Mouse (Mus musculus): ENCODE results near the gene Mex3b.

Gene Mex3b

DNA sequence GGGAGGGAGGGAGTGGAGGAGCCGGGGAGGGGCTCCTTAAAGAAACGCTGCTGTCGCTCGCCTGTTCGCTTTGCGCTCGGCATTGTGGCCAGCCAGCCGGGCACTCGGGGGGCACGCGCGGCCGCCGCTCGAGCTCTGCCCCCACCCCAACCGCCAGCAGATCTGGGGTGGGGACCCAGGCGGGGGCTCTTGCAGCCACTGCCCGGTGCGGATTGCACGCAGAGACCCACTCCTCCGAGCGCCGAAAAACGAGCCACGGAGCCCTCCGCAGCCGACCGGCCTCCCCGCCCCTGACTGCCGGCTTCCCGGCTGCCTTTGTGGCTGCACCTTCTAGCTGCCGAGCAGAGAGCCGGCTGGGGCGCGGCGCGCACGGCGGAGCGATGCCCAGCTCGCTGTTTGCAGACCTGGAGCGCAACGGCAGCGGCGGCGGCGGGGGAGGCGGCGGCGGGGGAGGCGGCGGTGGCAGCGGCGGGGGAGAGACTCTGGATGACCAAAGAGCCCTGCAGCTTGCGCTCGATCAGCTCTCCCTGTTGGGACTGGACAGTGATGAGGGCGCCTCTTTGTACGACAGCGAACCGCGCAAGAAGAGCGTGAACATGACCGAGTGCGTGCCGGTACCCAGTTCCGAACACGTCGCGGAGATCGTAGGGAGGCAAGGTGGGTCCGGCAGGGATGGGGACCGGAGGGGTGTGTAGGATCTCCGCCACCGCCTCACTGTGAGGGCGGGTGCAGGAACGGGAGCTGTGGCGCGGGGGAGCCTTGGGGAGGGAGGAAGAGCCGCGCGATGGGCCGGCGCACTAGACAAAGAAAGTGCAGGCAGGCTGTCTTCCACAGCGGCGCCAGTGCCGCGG is at the start of gene Mex3b:
Gene Mex3b, plus strand, starts transcription at position 63 of the 851 bp plus-strand sequence.
- peak; percentile 54 for DNase-seq

DNA sequence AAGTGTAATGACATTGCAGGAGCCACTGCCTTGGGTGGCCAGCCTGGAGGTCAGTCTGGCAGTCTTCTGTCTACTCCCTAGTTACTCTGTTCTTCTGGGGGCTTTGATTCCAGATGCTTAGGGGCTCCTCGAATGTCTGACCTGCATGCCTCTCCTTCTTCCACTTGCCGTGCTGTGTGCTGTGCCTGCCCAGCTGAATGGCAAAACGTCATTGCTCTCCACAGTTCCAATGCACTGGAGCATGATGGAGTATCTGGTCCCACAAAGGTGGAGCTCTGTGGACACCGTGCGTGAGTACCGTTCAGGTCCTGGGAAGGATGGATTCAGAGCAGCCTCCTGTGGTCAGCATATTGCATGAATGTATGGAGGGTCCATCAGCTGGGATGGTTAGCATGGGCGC is 47.6 kb upstream of the Mex3b start:
- DNase-seq: no peak

GRCm38 (mm10) chr7:82820661-82821060 is 46.5 kb upstream of the Mex3b start:
- DNase-seq: no peak

DNA sequence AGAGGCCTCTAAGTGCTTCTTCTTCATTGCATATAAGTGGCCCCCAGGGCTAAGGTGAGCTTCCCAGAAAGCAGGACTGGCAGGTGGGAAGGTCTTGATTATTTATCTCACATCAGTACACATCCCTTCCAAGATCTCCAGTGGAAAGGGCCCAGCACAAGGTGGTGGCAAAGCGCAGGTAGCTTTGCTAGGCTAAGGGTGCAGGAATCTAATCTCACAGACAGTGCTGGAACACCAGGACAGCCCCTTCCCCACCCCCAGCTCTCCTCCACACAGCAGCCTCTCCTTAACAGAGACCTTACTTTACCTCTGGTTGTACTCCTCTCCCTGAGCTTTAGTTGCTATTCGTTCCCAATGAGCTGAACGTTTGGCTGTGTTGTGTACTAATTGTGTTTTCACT is 45.6 kb upstream of the Mex3b start:
- DNase-seq: no peak

- no peak for DNase-seq
These were observed 44.6 kb upstream of the Mex3b start for GRCm38 (mm10) chr7:82822528-82822927.

DNA sequence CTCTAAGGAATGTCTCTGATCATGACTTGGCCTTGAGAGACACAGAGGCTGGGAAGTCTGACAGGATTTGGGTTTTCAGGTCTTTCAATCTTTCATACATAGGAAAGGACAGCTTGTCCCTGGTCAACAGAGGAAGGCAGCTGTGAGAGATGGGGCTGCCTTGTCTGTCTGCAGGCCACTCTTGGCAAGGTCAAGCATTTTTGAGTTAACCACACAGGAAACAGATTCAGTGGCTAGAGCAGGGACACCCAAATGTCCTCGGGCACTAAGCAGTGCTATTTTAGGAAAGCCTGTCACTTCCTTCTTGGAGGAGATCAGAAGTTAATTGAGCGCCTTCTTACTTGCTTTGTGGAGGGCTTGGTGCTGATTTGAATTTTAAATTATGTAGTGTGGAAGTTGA is 38.9 kb upstream of the Mex3b start:
- DNase-seq: no peak

DNA sequence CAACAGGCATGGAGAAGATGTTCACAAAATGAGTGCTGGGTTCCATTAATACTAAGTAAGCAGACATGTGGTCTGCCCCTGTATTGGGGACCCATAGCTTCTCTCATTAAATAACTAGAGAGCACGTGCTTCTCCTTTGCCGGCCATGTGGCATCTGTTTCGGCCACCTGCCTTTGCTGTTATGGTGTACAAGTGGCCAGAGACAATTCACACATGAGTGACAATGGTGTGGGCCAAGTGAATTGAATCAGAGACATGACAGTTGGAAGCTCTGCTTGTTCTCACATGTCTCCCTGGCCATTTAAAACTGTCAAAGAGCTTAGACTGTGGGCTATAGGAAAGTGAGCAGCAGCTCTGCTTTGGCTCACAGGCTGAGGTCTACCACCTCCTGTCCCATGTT is 37.6 kb upstream of the Mex3b start:
- DNase-seq: no peak

DNA sequence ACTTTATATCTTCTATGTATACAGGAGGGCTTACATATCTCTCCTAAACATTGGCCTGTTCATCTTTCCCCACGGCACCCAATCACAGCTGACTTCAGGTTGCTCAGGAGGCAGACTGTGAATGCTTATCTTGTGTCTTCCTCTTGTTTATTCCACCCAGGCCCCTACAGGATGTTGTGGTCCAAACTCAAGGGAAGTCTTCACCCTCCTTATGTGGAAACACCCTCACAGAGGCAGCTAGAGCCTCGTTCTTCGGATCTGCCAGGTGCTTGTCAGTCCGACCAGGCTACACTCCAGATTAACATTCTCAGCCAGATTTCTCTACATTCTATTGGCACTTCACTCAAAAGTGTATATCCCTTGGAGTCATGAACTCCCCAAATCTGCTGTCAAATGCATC is 32.7 kb upstream of the Mex3b start:
- no peak for DNase-seq

DNA sequence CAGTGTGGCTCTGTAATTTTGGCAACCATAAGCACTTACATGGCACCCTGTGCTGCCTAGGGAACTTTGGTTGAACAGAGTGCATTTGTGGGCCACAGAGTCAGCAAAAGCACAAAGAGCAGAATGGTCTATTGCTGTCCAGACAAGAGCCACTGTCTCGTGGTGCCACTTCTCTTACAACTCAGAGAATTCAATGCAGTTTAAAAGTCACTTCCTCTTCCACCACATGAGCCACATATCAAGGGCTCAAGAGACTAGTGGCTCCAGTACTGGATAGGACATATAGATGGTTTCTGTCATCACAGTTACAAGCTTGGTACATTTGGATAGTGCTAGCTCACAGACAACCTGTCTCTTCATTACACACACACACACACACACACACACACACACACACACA is 28.7 kb upstream of the Mex3b start:
- DNase-seq: no peak

DNA sequence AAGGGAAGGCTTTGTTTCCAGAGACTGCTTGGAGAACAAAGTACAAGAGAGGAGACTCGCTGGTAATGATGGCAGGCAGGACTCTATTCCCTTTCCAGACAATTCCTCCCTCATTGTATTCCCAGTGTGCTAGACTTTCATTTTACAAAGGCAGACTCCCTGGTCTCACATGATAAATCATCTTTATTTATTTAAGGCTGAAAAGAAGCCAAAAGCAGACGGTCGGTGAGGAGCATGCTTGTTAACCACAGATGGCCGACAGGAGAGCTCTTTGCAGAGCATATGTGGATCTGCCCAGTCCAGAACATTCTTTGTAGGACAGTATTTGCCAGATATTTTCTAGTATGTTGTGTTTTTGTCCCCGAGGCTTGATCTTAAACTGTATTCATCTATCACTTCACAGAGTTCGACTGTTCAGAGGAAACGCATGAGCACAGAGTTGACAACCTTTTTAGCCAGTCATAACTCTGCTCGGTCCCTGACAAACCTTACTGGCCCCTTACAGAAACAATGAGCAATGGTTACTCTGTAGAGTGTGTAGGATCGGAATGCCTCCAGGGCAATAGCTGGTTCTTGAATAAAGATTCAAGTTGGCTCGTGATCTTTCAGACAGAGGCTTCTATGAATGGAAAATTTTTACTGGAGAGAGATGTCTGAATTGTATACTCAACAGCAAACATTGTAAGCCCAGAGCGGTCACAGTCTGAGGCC is 28.0 kb upstream of the Mex3b start:
- DNase-seq: no peak

GRCm38 (mm10) chr7:82842222-82842920 is 24.8 kb upstream of the Mex3b start:
- peak; percentile 36 for DNase-seq

DNA sequence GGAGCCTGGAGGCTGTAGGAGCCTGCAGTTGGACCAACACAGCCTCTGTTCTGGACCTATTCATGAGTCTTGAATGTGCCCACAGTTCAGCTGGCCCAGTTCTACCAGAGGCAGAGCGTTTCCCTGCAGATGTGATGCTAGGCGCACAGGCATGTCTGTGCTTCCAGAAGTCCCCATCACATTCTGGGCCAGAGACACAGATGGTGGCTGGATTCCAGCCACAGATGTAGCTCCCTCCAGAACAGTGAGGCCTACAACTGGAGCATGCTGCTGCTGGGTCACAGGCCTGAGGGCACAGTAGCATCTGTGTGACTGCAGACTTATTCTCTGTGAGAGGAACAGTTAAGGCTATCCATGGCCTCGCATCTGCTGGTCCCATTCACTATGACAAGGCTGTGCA is 16.4 kb upstream of the Mex3b start:
- DNase-seq: no peak

DNA sequence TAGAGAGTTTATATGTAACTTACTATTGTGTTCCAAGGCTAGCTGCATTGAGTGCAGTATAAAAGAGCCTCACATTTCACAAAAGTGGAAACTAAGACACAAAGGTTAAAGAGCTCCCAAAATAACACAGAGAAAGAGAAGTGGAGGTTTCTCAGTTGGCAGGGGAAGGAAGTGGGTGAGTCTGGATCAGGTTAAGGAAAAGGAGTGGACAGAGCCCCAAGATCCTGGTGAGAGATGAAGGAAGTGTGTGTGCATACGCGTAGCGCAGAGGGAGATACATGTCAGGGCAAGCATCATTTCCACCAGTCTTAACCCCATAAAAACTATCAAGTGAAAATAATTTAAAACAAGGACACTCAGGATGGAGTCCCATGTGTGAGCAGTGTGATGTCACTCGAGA is 15.5 kb upstream of the Mex3b start:
- no peak for DNase-seq

- no peak for DNase-seq
These were observed 12.9 kb upstream of the Mex3b start for GRCm38 (mm10) chr7:82854195-82854766.

DNA sequence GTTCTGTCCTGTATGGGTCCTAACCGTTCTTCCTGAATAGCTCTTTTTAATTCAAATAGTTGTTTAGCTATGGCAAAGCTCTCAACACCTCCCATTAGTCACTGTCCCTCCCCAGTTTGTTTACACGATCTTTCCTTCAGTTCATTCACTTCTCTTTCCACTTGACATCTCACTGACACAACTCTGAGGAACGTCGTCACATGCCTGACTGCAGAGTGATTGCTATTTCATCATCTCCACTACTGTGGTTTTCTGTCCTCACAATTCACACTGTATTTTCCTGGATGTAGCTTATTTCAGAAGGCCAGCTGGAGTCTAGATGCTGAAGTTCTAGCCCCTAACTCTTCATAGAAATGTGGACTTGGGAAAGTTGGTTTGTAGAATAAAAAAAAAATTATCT is 8.5 kb upstream of the Mex3b start:
- DNase-seq: no peak

- peak; percentile 75 for DNase-seq
These were observed 6.5 kb upstream of the Mex3b start for GRCm38 (mm10) chr7:82860626-82861025.

DNA sequence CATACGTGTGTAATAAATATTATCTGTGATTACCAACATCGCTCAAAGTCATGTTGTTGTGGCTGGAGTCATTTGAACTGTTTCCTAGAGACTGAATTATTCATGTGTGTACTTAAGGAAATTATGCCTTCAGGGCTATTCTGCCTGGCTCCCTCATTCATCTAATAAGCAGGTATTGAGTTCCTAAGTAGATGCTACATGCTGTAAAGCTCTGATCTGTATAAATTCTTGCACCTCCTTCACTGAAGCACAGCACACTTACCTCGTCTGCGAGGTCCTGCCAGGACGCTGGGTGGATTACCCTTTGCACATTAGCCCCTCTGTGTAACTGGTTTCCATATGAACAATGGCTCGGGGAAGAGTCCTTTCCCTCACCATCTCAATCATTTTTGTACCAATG is 3.8 kb upstream of the Mex3b start:
- no peak for DNase-seq

GRCm38 (mm10) chr7:82864260-82864990 is 2.7 kb upstream of the Mex3b start:
- no peak for DNase-seq

- DNase-seq: no peak
These were observed 2.0 kb upstream of the Mex3b start for GRCm38 (mm10) chr7:82864991-82865771.

DNA sequence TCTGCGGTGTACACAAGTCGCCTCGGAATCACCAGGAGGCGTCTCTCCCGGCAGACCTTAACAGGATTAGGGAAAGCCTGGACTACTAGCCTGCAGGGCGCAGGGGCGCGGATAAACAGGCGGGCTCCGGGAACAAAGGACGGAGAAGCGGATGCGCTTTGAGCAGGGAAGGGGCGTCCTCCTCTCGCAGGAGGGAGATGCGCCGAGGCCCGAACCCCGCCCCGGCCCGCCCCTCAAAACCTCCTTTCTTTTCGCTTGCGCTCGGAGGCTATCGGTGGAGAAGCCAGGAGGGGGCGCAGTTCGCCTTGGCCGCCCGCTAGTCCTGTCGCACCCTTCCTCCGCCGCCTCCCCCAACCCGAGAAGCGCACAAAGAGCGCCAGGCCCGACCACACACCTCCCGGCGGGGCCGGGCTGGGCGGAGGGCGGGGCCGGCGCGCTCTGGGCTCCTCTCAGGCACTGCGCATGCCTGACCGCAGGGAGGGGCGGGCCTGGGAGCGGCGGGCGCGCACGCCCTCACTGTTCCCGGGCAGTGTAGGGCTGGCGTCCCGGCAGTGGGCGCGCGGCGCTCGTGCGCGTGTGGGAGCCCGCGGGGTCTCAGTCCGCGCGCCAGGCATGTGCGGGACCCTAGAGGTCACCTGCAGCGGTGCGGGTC is 1.2 kb upstream of the Mex3b start:
- DNase-seq: peak; percentile 96
